Mouse (Mus musculus) MEL (cell line): ENCODE measurements around the gene Ccdc115. TPM values are rescaled to one million over a fixed set of nuclear protein-coding genes. Genes with fewer than 3 reads are reported as not detected.

Experiments used
- DNase-seq: peaks from one replicate; pipeline ENCODE4 v3.0.0; 2011; ENCODE audit warnings: low read depth, low spot score
- H3K27ac ChIP-seq: 2 replicates; pipeline ENCODE4 v1.5.1; 2012; ENCODE audit warnings: low read depth, mild to moderate bottlenecking, control low read depth, low read length, moderate library complexity; ENCODE audit not compliant: control insufficient read depth
- H3K27me3 ChIP-seq, 2 experiments: fragments of 150-350 bp in 1 of 2; sonication (generic) in 1 of 2; 2 replicates each; pipeline ENCODE4 v1.6.1; 2012; ENCODE audit warnings: low read length in 2 of 2, mild to moderate bottlenecking in 2 of 2, improper control_type of control experiment in 1 of 2, moderate library complexity in 1 of 2; ENCODE audit not compliant: insufficient read depth in 2 of 2, control insufficient read depth in 1 of 2
- H3K36me3 ChIP-seq, 2 experiments: 2 replicates each; pipeline ENCODE4 v1.6.1; 2012 to 2014; ENCODE audit warnings: low read length in 2 of 2, improper control_type of control experiment in 1 of 2, inconsistent platforms in 1 of 2, mild to moderate bottlenecking in 1 of 2; ENCODE audit not compliant: insufficient read depth in 2 of 2, control insufficient read depth in 1 of 2
- H3K4me1 ChIP-seq, 2 experiments: fragments of 150-350 bp in 1 of 2; sonication (generic) in 1 of 2; 2 replicates each; pipeline ENCODE4 v1.6.1; 2012; ENCODE audit warnings: low read length in 2 of 2, improper control_type of control experiment in 1 of 2, mild to moderate bottlenecking in 1 of 2; ENCODE audit not compliant: insufficient read depth in 2 of 2, control insufficient read depth in 1 of 2
- H3K4me3 ChIP-seq, 2 experiments: fragments of 150-350 bp in 1 of 2; sonication (generic) in 1 of 2; 2 replicates each; pipeline ENCODE4 v1.5.1; 2012; ENCODE audit warnings: low read depth in 2 of 2, low read length in 2 of 2, mild to moderate bottlenecking in 2 of 2, moderate library complexity in 2 of 2, control low read depth in 1 of 2, improper control_type of control experiment in 1 of 2; ENCODE audit not compliant: control insufficient read depth in 1 of 2, insufficient read depth in 1 of 2
- H3K79me2 ChIP-seq: 2 replicates; pipeline ENCODE4 v1.6.1; 2012; ENCODE audit warnings: mild to moderate bottlenecking, low read length, moderate library complexity; ENCODE audit not compliant: control insufficient read depth, poor library complexity, insufficient read depth
- H3K9ac ChIP-seq: 2 replicates; pipeline ENCODE4 v1.6.1; 2012; ENCODE audit warnings: low read depth, mild to moderate bottlenecking, control low read depth, low read length, moderate library complexity; ENCODE audit not compliant: control insufficient read depth, poor library complexity, severe bottlenecking
- H3K9me3 ChIP-seq: fragments of 150-350 bp; sonication (generic); replicated peaks from 2 replicates; pipeline ENCODE4 v1.6.1; 2012; ENCODE audit warnings: mild to moderate bottlenecking, low read length, improper control_type of control experiment, moderate library complexity; ENCODE audit not compliant: insufficient read depth
- EP300 ChIP-seq, 2 experiments: IDR thresholded peaks; 2 replicates each; pipeline ENCODE4 v1.6.1; 2011; ENCODE audit warnings: improper control_type of control experiment in 2 of 2, low read length in 2 of 2, low read depth in 1 of 2, mild to moderate bottlenecking in 1 of 2
- ETS1 ChIP-seq: IDR thresholded peaks from 2 replicates; pipeline ENCODE4 v1.6.1; 2012; ENCODE audit warnings: low read depth, mild to moderate bottlenecking, inconsistent platforms, low read length, improper control_type of control experiment, moderate library complexity
- JUND ChIP-seq: IDR thresholded peaks from 2 replicates; pipeline ENCODE4 v1.6.1; 2011; ENCODE audit warnings: low read depth, mild to moderate bottlenecking, improper control_type of control experiment, low read length
- MAX ChIP-seq: IDR thresholded peaks from 2 replicates; pipeline ENCODE4 v1.6.1; 2011; ENCODE audit warnings: low read length, improper control_type of control experiment
- MYB ChIP-seq: IDR thresholded peaks from 2 replicates; pipeline ENCODE4 v1.6.1; 2011; ENCODE audit warnings: mild to moderate bottlenecking, low read depth, low read length, improper control_type of control experiment
- MYC ChIP-seq: IDR thresholded peaks from 2 replicates; pipeline ENCODE4 v1.6.1; 2011; ENCODE audit warnings: low read depth, mild to moderate bottlenecking, low read length, improper control_type of control experiment, moderate library complexity
- NELFE ChIP-seq: IDR thresholded peaks from 2 replicates; pipeline ENCODE4 v1.6.1; 2011; ENCODE audit warnings: low read depth, low read length, improper control_type of control experiment
- NRF1 ChIP-seq: IDR thresholded peaks from 2 replicates; pipeline ENCODE4 v1.6.1; 2014; ENCODE audit warnings: low read depth, mild to moderate bottlenecking, inconsistent platforms, low read length, improper control_type of control experiment, moderate library complexity; ENCODE audit not compliant: poor library complexity, insufficient read depth, severe bottlenecking
- POLR2A ChIP-seq, 2 experiments: IDR thresholded peaks; 2 replicates each; pipeline ENCODE4 v1.6.1; 2011 to 2012; ENCODE audit warnings: low read length in 2 of 2, mild to moderate bottlenecking in 2 of 2, control low read depth in 1 of 2, improper control_type of control experiment in 1 of 2, low read depth in 1 of 2, moderate library complexity in 1 of 2; ENCODE audit not compliant: control insufficient read depth in 1 of 2, insufficient read depth in 1 of 2, poor library complexity in 1 of 2
- POLR2AphosphoS5 ChIP-seq: IDR thresholded peaks from 2 replicates; pipeline ENCODE4 v1.6.1; 2012; ENCODE audit warnings: low read depth, borderline replicate concordance, mild to moderate bottlenecking, inconsistent platforms, low read length, moderate library complexity, mixed read lengths
- RAD21 ChIP-seq: IDR thresholded peaks from 2 replicates; pipeline ENCODE4 v1.6.1; 2011; ENCODE audit warnings: mild to moderate bottlenecking, low read depth, low read length, improper control_type of control experiment
- RCOR1 ChIP-seq: IDR thresholded peaks from 2 replicates; pipeline ENCODE4 v1.6.1; 2012; ENCODE audit warnings: low read depth, mild to moderate bottlenecking, inconsistent platforms, low read length, improper control_type of control experiment
- SIN3A ChIP-seq: IDR thresholded peaks from 2 replicates; pipeline ENCODE4 v1.6.1; 2012; ENCODE audit warnings: low read length, improper control_type of control experiment, inconsistent platforms
- SMC3 ChIP-seq: IDR thresholded peaks from 2 replicates; pipeline ENCODE4 v1.6.1; 2011; ENCODE audit warnings: low read depth, low read length, improper control_type of control experiment
- TAL1 ChIP-seq: IDR thresholded peaks from 2 replicates; pipeline ENCODE4 v1.6.1; 2012; ENCODE audit warnings: mild to moderate bottlenecking, inconsistent platforms, low read length, moderate library complexity, mixed read lengths
- TCF12 ChIP-seq: IDR thresholded peaks from 2 replicates; pipeline ENCODE4 v1.6.1; 2014; ENCODE audit warnings: low read depth, mild to moderate bottlenecking, inconsistent platforms, low read length, improper control_type of control experiment, moderate library complexity
- UBTF ChIP-seq: IDR thresholded peaks from 2 replicates; pipeline ENCODE4 v1.6.1; 2012; ENCODE audit warnings: low read depth, mild to moderate bottlenecking, inconsistent platforms, low read length, improper control_type of control experiment, moderate library complexity, borderline replicate concordance; ENCODE audit not compliant: insufficient read depth
- USF2 ChIP-seq, 2 experiments: IDR thresholded peaks; 2 replicates each; pipeline ENCODE4 v1.6.1; 2011 to 2012; ENCODE audit warnings: improper control_type of control experiment in 2 of 2, low read length in 2 of 2, borderline replicate concordance in 1 of 2, inconsistent platforms in 1 of 2, low read depth in 1 of 2, mild to moderate bottlenecking in 1 of 2; ENCODE audit not compliant: insufficient read depth in 1 of 2
- ZC3H11A ChIP-seq: IDR thresholded peaks from 2 replicates; pipeline ENCODE4 v1.6.1; 2012; ENCODE audit warnings: low read depth, mild to moderate bottlenecking, inconsistent platforms, low read length, improper control_type of control experiment
- ZNF384 ChIP-seq: IDR thresholded peaks from 2 replicates; pipeline ENCODE4 v1.6.1; 2012; ENCODE audit warnings: low read depth, mild to moderate bottlenecking, inconsistent platforms, low read length, improper control_type of control experiment
- polyA plus RNA-seq, 2 experiments: library from polyadenylated mRNA; stranded (reverse) in 1 of 2; unstranded in 1 of 2; fragments of >175 nt in 1 of 2; fragments of >200 nt in 1 of 2; gene quantifications; 2 replicates each; pipeline versions ENCODE4 v1.2.1 to v1.2.4; 2012; ENCODE audit warnings: low replicate concordance in 2 of 2, low read depth in 1 of 2; ENCODE audit not compliant: insufficient read length in 2 of 2, insufficient read depth in 1 of 2, missing spikeins in 1 of 2
- total RNA-seq: library from RNA; depleted of rRNA; stranded (reverse); fragments of 300-350 nt; gene quantifications from 2 replicates; pipeline ENCODE4 v1.2.3, GENCODE M21; 2012

Gene Ccdc115
- total and polyA plus RNA-seq, 3 experiments, result 63.4 to 78.7 TPM; not detected in 1

- H3K4me3 ChIP-seq, result no peak overlapping the region
- TF ChIP-seq RCOR1 (no peak), ZC3H11A (no peak), EP300 (IDR thresholded peaks at IDR 0.05; ENCODE audit: low read depth in 1 of 2, low read length in 2 of 2) (no peak)
- TF ChIP-seq, all 39 proteins: peak for 0
- Histone ChIP-seq H3K36me3 (no peaks in the 10 kb centered on the region), H3K27me3 (no peaks in the 10 kb centered on the region; a peak in 2 of 4 replicates), H3K4me1 (no peaks in the 10 kb centered on the region), H3K79me2 (no peaks in the 10 kb centered on the region), H3K27ac (no peak overlapping the region), H3K9me3 (no peaks in the 10 kb centered on the region), H3K9ac (no peak overlapping the region)
- no peak for DNase-seq
Observed at GRCm38 (mm10) chr1:34389234-34389891, 50.1 kb downstream of the Ccdc115 start.

DNA sequence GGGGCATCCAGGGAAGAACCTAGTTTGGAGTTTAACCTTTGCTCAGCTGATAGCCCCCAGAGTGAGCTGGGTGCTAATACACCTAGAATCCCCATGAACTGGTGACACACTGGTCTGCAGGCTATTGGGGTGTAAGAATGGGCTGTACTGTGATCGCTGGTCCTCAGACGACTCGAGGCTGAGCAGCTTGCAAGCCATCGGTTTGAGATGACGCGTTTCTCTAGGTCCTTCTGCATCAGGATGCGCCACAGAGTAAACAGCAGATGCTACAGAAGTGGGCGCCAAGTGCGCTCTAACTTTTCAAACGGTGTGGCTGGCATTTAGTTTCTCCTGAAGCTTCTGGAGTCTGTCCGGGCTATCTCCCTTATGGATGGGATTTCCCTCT lies 50.6 kb downstream of the Ccdc115 start:
- Histone ChIP-seq H3K4me1 (no peaks in the 10 kb centered on the region), H3K27ac (no peak overlapping the region), H3K9ac (no peak overlapping the region), H3K27me3 (no peaks in the 10 kb centered on the region; a peak in 2 of 4 replicates), H3K9me3 (no peaks in the 10 kb centered on the region), H3K36me3 (no peaks in the 10 kb centered on the region), H3K79me2 (no peaks in the 10 kb centered on the region), H3K4me3 (no peak overlapping the region)
- no peak for DNase-seq
- TF ChIP-seq ETS1, result no peak
- TF ChIP-seq MAX, result no peak
- TF ChIP-seq UBTF, result no peak
- TF ChIP-seq POLR2A (IDR thresholded peaks at IDR 0.05; ENCODE audit: control insufficient read depth in 1 of 2, insufficient read depth in 1 of 2, low read depth in 1 of 2, low read length in 2 of 2, poor library complexity in 1 of 2), result no peak
- no peak for TF ChIP-seq ZC3H11A
- no peak for TF ChIP-seq TCF12
- TF ChIP-seq ZNF384, result no peak
- no peak for TF ChIP-seq TAL1
- TF ChIP-seq SMC3, result no peak
- TF ChIP-seq MYC, result no peak
- TF ChIP-seq JUND, result no peak
- TF ChIP-seq POLR2AphosphoS5, result no peak
- no peak for TF ChIP-seq NELFE
- no peak for TF ChIP-seq EP300 (IDR thresholded peaks at IDR 0.05; ENCODE audit: low read depth in 1 of 2, low read length in 2 of 2)
- no peak for TF ChIP-seq SIN3A
- TF ChIP-seq USF2 (IDR thresholded peaks at IDR 0.05; ENCODE audit: borderline replicate concordance in 1 of 2, insufficient read depth in 1 of 2, low read depth in 1 of 2, low read length in 2 of 2), result no peak
- TF ChIP-seq NRF1, result no peak
- no peak for TF ChIP-seq RAD21
- TF ChIP-seq MYB, result no peak
